Mouse (Mus musculus) heart, adult 8-10 months (tissue): ENCODE results near the gene Ctbp2. TPM values are rescaled to one million over a fixed set of nuclear protein-coding genes. Genes with fewer than 3 reads are reported as not detected.

Experiments used
- DNase-seq: peaks from one replicate; pipeline ENCODE4 v3.0.0; 2022; ENCODE audit warnings: low spot score
- total RNA-seq, 4 experiments: library from RNA; stranded (reverse); gene quantifications; 2 replicates each; pipeline ENCODE4 v1.2.4; 2022

The Ctbp2 gene
- total RNA-seq, 4 experiments from 2014 or later, result 24.9 to 28.1 (median 27.6) TPM

DNA sequence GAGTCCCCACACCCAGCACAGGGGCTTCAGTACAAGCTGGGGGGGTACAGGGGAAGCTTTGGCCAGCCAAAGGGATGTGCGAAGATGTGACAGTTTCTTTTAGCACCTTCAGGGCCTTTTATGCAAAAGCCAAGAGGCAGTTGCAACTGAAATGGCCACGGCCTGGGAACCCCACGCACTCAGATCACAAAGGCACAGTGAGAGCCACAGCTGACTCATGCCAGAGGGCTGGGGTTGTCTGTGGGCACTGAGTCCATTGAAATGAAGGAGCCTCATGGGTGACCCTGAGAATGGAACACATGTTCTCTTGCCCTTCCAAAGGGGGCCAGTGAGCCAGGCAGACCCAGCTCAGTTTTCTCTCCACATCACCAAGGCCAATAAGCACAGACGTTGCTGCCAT lies 115.5 kb downstream of the Ctbp2 start:
- no peak for DNase-seq

DNA sequence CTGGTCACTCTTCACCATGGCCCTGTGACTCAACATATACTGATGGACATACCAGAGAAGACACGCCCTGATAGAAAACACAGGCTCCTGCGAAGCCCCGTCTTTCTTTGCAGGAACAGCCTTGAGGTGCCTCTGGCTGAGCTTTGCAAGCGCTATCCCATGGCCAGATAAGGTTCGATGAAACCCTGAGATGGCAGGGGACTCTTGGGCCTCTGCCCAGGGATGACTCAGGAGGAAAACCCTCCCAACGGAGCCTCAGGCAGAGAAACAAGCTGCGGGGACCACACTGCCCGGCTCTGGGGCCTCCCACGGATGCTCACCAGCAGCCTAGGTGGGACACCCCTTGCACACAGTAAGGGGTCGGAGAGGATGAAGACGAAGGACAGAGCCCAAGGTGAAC lies 116.8 kb downstream of the Ctbp2 start:
- DNase-seq, result no peak

- no peak for DNase-seq
These were observed 118.4 kb downstream of the Ctbp2 start for GRCm38 (mm10) chr7:133005772-133006171.

GRCm38 (mm10) chr7:133003421-133003820 lies 120.7 kb downstream of the Ctbp2 start:
- DNase-seq, result peak; percentile 77

- DNase-seq, result no peak
These were observed 121.9 kb downstream of the Ctbp2 start for GRCm38 (mm10) chr7:133002271-133002670.

- DNase-seq, result no peak
These were observed 122.8 kb downstream of the Ctbp2 start for GRCm38 (mm10) chr7:133001388-133001787.

- no peak for DNase-seq
These were observed 125.1 kb downstream of the Ctbp2 start for GRCm38 (mm10) chr7:132999061-132999460.

- DNase-seq, result no peak
These were observed 125.5 kb downstream of the Ctbp2 start for GRCm38 (mm10) chr7:132998639-132999038.

DNA sequence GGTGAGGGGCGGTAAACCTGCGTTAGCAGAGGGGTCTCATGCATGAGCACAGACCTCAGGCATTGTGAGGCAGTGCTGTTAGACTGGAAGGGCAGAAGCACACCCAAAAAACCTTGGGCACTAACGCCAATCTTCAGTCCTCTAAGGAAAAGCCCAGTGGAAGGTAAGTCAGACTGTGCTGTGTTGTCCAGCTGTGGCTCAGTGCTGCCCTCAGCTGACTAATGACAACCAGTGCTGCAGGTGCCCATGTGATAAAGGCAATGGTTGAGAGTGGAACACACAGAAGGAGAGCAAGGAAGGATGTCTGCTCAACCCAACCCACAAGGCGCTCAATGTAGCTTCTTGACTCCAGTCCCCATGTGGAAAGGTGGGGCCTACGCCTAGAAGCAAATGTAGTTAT lies 127.8 kb downstream of the Ctbp2 start:
- no peak for DNase-seq

- no peak for DNase-seq
These were observed 129.4 kb downstream of the Ctbp2 start for GRCm38 (mm10) chr7:132994628-132995191.

DNA sequence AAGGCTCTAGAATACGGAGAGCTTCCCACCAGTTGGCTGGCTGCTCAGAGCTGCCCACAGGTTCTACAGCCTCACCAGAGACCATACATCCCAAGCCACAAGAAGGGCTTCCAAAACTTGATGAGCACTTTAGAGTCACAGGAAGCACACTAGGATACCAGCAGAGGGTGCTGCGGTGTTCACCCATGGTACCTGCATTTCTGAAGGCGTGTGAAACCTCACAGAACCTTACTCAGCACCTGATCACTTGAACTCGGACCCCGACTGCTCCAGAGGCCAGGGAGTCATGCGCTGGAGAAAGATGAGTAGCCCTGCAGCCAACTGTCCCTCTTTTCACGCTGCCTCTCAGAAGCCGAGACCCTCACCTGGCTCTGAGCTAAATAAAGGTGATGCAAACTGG lies 130.0 kb downstream of the Ctbp2 start:
- DNase-seq, result no peak

DNA sequence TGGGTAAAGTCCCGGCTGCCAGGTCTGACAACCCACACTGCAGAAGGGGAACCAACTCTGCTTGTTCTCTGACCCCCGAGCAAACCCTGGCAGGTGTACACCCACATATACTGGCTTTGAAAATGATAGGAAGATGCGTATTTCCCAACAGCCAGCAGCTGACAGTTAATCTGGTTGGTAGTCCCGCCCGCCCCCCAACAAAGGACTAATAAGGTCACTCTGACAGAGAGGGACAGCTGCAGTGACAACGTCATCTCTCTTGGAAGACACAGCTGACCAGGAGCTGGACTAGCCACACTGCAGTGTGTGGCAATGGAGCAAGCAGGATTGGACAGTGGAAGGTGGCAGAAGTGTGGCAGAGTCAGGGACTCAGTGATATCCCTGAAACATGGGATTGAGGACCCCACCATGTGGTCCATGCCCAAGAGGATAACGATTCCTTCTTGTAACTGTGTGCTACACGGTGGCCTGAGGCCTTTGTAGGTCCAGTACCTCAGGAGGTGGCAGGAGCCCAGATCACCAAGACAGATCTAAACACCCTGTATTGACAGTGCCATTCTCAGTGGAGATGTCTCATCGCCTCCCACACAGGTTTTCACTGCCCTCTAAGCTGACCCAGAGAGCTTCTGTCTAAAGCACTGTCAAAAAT lies 131.1 kb downstream of the Ctbp2 start:
- DNase-seq, result no peak

DNA sequence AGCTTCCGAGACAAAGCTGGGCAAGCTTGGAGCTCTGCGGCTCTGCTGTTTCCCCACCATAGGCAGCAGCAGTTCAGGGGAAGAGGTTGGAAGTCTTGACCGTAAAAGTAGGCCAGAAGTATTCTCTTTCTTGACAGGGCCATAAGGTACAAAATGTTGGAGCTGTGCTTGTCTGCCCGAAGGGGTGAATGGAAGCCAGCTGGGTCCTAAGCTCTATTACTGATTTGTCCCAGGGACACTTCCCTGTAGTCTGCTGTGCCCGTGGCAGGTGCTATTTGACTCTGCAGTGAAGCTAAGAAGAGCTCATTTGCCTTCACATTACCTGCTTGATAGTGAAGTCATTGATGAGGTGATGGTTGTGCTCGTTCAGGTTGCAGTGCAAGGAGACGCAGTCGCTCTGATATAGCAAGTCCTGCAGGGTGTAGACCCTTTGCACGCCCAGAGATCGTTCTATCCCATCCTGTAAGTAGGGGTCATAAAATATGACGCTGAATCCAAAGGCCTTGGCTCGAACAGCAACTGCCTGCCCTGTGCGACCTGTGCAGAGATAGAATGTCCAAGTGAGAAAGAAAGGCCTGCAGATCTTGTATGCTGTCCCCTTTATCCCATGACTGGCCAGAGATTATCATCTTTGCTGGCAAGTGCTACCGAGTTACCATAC lies 132.8 kb downstream of the Ctbp2 start:
- DNase-seq, result no peak

DNA sequence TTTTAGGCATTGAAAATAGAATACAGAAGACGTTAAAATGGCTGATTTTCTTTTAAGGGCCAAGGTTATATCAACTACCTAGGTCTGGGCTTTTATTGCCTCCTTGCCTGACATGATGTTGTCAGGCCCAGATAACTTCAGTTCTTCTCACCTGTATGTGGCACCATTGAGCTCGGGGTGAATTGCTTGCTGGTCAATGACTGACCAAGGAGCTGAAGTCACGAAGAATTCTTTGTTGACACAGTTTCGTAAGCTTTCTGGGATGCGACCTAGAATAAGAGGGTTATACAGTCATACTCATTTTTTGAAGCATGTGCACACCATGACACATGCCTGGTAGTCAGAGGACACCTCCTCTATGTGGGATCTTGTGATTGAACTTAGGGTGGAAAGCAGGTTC lies 134.3 kb downstream of the Ctbp2 start:
- no peak for DNase-seq

- no peak for DNase-seq
These were observed 141.5 kb downstream of the Ctbp2 start for GRCm38 (mm10) chr7:132982639-132983038.

DNA sequence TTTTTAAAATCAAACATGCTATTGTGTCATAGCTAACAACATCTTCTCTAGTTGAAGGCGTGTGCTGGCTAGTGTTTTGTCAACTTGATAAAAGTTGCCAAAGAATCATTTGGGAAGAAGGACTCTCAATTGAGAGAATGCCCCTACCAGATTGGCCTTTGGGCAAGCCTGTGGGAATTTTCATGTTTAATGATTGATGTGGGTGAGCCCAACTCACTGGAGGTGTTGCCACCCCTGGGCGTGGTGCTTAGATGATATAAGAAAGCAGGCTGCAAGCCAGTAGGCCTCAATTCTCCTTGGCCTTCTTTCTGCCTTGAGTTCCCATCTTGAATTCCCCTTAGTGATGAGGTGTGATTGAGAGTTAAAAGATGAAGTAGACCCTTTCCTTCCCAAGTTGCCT lies 146.2 kb downstream of the Ctbp2 start:
- no peak for DNase-seq

- DNase-seq, result no peak
These were observed 148.1 kb downstream of the Ctbp2 start for GRCm38 (mm10) chr7:132976079-132976478.

GRCm38 (mm10) chr7:132972079-132972478 lies 152.1 kb downstream of the Ctbp2 start:
- no peak for DNase-seq

DNA sequence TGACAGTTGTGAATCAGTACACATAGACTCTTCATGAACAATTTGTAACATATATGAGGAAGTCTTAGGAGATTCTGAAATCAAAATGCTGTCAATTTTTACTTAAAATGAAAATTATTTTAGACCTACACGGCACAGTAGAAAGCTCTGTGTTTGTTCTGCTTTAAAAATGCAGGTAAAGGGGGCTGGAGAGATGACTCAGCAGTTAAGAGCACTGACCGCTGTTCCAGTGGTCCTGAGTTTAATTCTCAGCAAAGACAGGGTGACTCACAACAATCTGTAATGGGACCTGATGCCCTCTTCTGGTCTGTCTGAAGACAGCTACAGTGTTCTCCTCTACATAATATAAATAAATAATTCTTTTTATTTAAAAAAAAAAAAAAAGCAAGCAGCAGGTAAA lies 158.4 kb downstream of the Ctbp2 start:
- DNase-seq, result no peak

- DNase-seq, result no peak
These were observed 159.8 kb downstream of the Ctbp2 start for GRCm38 (mm10) chr7:132964395-132964794.

- no peak for DNase-seq
These were observed 173.5 kb downstream of the Ctbp2 start for GRCm38 (mm10) chr7:132950613-132951012.

GRCm38 (mm10) chr7:132949968-132950367 lies 174.2 kb downstream of the Ctbp2 start:
- DNase-seq, result no peak

DNA sequence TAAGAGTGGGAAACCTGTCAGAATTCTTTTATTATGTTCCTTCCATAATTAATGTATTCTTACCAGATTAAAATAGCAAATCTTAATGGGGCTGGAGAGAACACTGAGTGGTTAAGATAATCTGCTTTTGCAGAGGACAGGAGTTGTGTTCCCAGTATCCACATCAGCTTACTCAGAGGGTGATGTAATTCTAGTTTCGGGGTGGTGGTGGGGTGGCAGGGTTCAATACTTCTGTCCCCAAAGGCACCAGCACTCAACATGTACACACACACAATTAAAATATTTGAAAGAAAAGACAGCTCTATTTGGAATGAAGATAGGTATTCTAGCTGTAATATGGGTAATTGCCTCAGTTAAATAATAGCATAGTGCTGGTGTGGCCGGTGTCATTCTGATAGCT lies 183.6 kb downstream of the Ctbp2 start:
- no peak for DNase-seq
